Mouse (Mus musculus) cerebellum, adult 2 months (tissue): Measurements from ENCODE around the gene Anxa8. TPM values are rescaled to one million over a fixed set of nuclear protein-coding genes. Genes with fewer than 3 reads are reported as not detected.

ENCODE experiments used
- DNase-seq, 2 experiments: peaks; one replicate each; pipeline ENCODE4 v3.0.0; 2021
- H3K27ac ChIP-seq: fragments of 200-500 bp; 2 replicates; pipeline ENCODE4 v1.5.1; 2012; ENCODE audit warnings: low read length, control low read depth, inconsistent platforms; ENCODE audit not compliant: insufficient read depth
- H3K27me3 ChIP-seq: fragments of 200-500 bp; 2 replicates; pipeline ENCODE4 v1.6.1; 2012; ENCODE audit warnings: inconsistent platforms, mild to moderate bottlenecking, low read length, moderate library complexity; ENCODE audit not compliant: control insufficient read depth, insufficient read depth
- H3K4me1 ChIP-seq: fragments of 200-500 bp; 2 replicates; pipeline ENCODE4 v1.6.1; 2011; ENCODE audit warnings: low read length; ENCODE audit not compliant: control insufficient read depth, insufficient read depth
- H3K4me3 ChIP-seq: fragments of 200-500 bp; replicated peaks from 2 replicates; pipeline ENCODE3; 2011; ENCODE audit warnings: mild to moderate bottlenecking, low read depth, low read length, control low read depth; ENCODE audit not compliant: insufficient read depth
- CTCF ChIP-seq: fragments of 200-500 bp; IDR thresholded peaks from 2 replicates; pipeline ENCODE4 v1.5.1; 2011; ENCODE audit warnings: low read depth, mild to moderate bottlenecking, control low read depth, low read length, moderate library complexity, borderline replicate concordance; ENCODE audit not compliant: insufficient read depth
- POLR2A ChIP-seq: fragments of 200-500 bp; IDR thresholded peaks from 2 replicates; pipeline ENCODE4 v1.6.1; 2011; ENCODE audit warnings: low read length, control low read depth, borderline replicate concordance; ENCODE audit not compliant: insufficient read depth
- WGBS: fragments of 180-500 bp; shearing (Covaris S2); methylation state at CpG from one replicate; pipeline ENCODE4 v1.1.7; 2018; 5-methylcytosine and 5-hydroxymethylcytosine counted together
- polyA plus RNA-seq: library from polyadenylated mRNA; depleted of rRNA; stranded (reverse); fragments of >200 nt; gene quantifications from 2 replicates; pipeline ENCODE4 v1.2.3, GENCODE M21; 2012; rRNA removed

Gene Anxa8
- 0.18 and 0.49 TPM in 2 replicates for polyA plus RNA-seq

GRCm38 (mm10) chr14:34085731-34086130 is at the start of gene Anxa8:
TSS of gene Anxa8 (plus strand) at chr14:34085981.
- Histone ChIP-seq H3K4me1 (peaks cover 13% of the 10 kb centered on the region), H3K27ac (no peak within 1 kb of the TSS), H3K4me3 (no peak within 1 kb of the TSS), H3K27me3 (no peaks in the 10 kb centered on the region)
- no peak for DNase-seq
- WGBS: 90% methylated on average over 4 of the region's 4 CpGs
- TF ChIP-seq CTCF (no peak), POLR2A (no peak)

GRCm38 (mm10) chr14:34041241-34041640 is 44.5 kb upstream of the Anxa8 start:
- 72% methylated on average over 4 of the region's 4 CpGs for WGBS
- TF ChIP-seq CTCF (no peak), POLR2A (no peak)
- H3K4me1 ChIP-seq: no peaks in the 10 kb centered on the region
- no peak overlapping the region for H3K27ac ChIP-seq
- no peak for DNase-seq
- H3K4me3 ChIP-seq: no peak overlapping the region
- H3K27me3 ChIP-seq: no peaks in the 10 kb centered on the region

GRCm38 (mm10) chr14:34043341-34043740 is 42.4 kb upstream of the Anxa8 start:
- Histone ChIP-seq H3K4me3 (no peak overlapping the region), H3K27me3 (no peaks in the 10 kb centered on the region), H3K27ac (no peak overlapping the region), H3K4me1 (no peaks in the 10 kb centered on the region)
- TF ChIP-seq CTCF: no peak
- TF ChIP-seq POLR2A: no peak
- peak in 1 of 2 experiments; percentile 12 for DNase-seq
- 31% methylated on average over 3 of the region's 3 CpGs for WGBS

GRCm38 (mm10) chr14:34050101-34050779 is 35.5 kb upstream of the Anxa8 start:
- Histone ChIP-seq H3K4me3 (no peak overlapping the region), H3K4me1 (0 out of 2 replicates have a peak, but pooled peaks cover 4% of the 10 kb centered on the region), H3K27ac (no peak overlapping the region), H3K27me3 (no peaks in the 10 kb centered on the region)
- TF ChIP-seq CTCF: no peak
- no peak for TF ChIP-seq POLR2A
- DNase-seq: no peak
- 29% methylated on average over 5 of the region's 5 CpGs for WGBS

GRCm38 (mm10) chr14:34052516-34052915 is 33.3 kb upstream of the Anxa8 start, which contains the start of gene Antxrl:
TSS of gene Antxrl (plus strand) at chr14:34052707.
- DNase-seq: no peak
- TF ChIP-seq POLR2A (no peak), CTCF (no peak)
- 89% methylated on average over 6 of the region's 6 CpGs for WGBS

GRCm38 (mm10) chr14:34071665-34072064 is 14.1 kb upstream of the Anxa8 start:
- DNase-seq: no peak
- no peaks in the 10 kb centered on the region for H3K27me3 ChIP-seq
- H3K27ac ChIP-seq: no peak overlapping the region
- WGBS: 79% methylated on average over 6 of the region's 6 CpGs
- no peaks in the 10 kb centered on the region for H3K4me1 ChIP-seq
- TF ChIP-seq POLR2A (no peak), CTCF (no peak)
- no peak overlapping the region for H3K4me3 ChIP-seq

More at GRCm38 (mm10) chr14:34052516-34052915, 33.3 kb upstream of the Anxa8 start, which contains the start of gene Antxrl:
- H3K27me3 ChIP-seq: no peaks in the 10 kb centered on the region
- H3K4me3 ChIP-seq: no peak within 1 kb of the TSS
- H3K4me1 ChIP-seq: 0 out of 2 replicates have a peak, but pooled peaks cover 4% of the 10 kb centered on the region
- no peak within 1 kb of the TSS for H3K27ac ChIP-seq

GRCm38 (mm10) chr14:34075346-34075745 is 10.4 kb upstream of the Anxa8 start:
- DNase-seq: no peak
- no peak overlapping the region for H3K27ac ChIP-seq
- WGBS: 21% methylated on average over 4 of the region's 4 CpGs
- TF ChIP-seq POLR2A: no peak
- no peak for TF ChIP-seq CTCF
- no peaks in the 10 kb centered on the region for H3K27me3 ChIP-seq
- no peaks in the 10 kb centered on the region for H3K4me1 ChIP-seq
- no peak overlapping the region for H3K4me3 ChIP-seq

GRCm38 (mm10) chr14:34077222-34077621 is 8.6 kb upstream of the Anxa8 start:
- WGBS: 71% methylated on average over 5 of the region's 5 CpGs
- Histone ChIP-seq H3K4me1 (no peaks in the 10 kb centered on the region), H3K4me3 (no peak overlapping the region), H3K27ac (no peak overlapping the region), H3K27me3 (no peaks in the 10 kb centered on the region)
- TF ChIP-seq CTCF (no peak), POLR2A (no peak)
- no peak for DNase-seq
